Mouse (Mus musculus): Measurements from ENCODE around the gene Adam10. TPM values are rescaled to one million over a fixed set of nuclear protein-coding genes. Genes with fewer than 3 reads are reported as not detected.
A peak's percentile ranks its signal among the peaks of the same experiment; 100 is the strongest.

Gene Adam10
- polyA plus RNA-seq, 1 experiment from 2014 or later: 70.3 TPM

DNA sequence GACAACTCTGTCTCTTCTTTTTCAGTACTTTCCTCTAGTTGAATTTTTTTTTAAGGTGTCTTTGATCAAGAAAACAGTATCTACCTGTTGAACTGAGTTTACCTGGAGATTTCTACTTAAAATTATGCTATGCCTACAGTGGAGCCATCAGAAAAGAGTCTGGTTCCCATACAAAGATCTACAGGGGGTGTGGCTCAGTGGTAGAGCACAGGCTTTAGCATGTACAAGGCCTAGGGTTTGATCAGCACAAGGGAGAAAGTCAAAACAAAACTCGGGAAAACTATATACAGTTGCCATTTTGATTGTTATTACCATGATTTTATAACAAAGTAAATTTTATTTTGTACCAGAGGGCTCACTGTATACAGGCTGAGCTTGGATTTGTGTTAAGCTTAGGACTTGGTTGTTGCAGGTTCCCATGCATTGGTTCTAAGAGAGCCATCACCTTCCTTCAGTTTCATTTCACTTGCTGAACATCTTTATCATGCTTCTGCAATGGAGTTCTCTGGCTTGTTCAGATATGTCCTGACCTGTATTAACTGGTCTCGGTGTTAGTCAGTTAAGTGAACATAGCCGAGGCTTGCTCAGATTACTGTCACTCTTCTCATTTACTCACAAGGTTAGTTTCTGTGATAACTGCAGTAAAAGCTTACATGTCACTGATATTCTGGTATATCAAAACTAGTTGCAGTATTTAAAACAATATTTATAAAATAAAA is 72.9 kb downstream of the Adam10 start:
- no peak for ATAC-seq (replicated peaks; ENCODE audit: insufficient number of reproducible peaks, low FRiP score, low TSS enrichment, low read depth)
- Histone ChIP-seq H3K36me3 (replicated peaks; ENCODE audit: control insufficient read depth, insufficient read depth, low read depth, low read length) (no peaks in the 10 kb centered on the region; the same call in 1 of the 2 replicates), H3K9me3 (replicated peaks; ENCODE audit: control insufficient read depth, low read length) (no peaks in the 10 kb centered on the region), H3K27ac (replicated peaks; ENCODE audit: low read depth, low read length) (no peak overlapping the region), H3K4me3 (ENCODE audit: low read depth, low read length) (no peak overlapping the region), H3K4me2 (ENCODE audit: low read depth, low read length) (no peak overlapping the region), H3K9ac (replicated peaks; ENCODE audit: low read length) (no peak overlapping the region), H3K4me1 (ENCODE audit: control insufficient read depth, insufficient read depth, low read length) (no peaks in the 10 kb centered on the region), H3K27me3 (ENCODE audit: control insufficient read depth, insufficient read depth, low read length) (no peaks in the 10 kb centered on the region)
- 86% methylated on average over 3 of the region's 3 CpGs for WGBS
- DNase-seq (ENCODE audit: low spot score): no peak

DNA sequence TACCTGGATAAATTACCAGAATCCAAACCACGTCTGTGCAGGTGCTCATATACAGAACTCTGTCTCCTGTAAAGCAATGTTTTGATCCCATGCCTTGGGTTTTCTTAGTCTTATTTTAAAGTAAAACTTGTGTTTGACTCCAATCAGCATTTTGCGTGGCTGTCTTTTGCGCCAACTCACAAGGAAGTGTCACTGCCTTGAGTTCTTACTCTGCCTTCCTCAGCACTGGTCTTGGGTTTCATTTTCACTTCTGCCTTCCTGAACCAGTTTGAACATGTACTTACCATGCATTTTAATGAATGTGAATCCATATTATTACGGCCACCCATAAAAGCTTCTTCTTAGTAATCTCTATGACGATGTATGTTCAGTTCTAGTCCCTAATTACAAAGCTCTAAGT is 82.2 kb downstream of the Adam10 start:
- WGBS: 84% methylated on average over 5 of the region's 5 CpGs
- Histone ChIP-seq H3K4me2 (ENCODE audit: low read depth, low read length) (no peak overlapping the region), H3K4me1 (ENCODE audit: control insufficient read depth, insufficient read depth, low read length) (no peaks in the 10 kb centered on the region), H3K9me3 (replicated peaks; ENCODE audit: control insufficient read depth, low read length) (no peaks in the 10 kb centered on the region), H3K27ac (replicated peaks; ENCODE audit: low read depth, low read length) (no peak overlapping the region), H3K9ac (replicated peaks; ENCODE audit: low read length) (no peak overlapping the region), H3K27me3 (ENCODE audit: control insufficient read depth, insufficient read depth, low read length) (no peaks in the 10 kb centered on the region), H3K36me3 (replicated peaks; ENCODE audit: control insufficient read depth, insufficient read depth, low read depth, low read length) (no peaks in the 10 kb centered on the region), H3K4me3 (ENCODE audit: low read depth, low read length) (no peak overlapping the region)
- no peak for ATAC-seq (replicated peaks; ENCODE audit: insufficient number of reproducible peaks, low FRiP score, low TSS enrichment, low read depth)
- no peak for DNase-seq (ENCODE audit: low spot score)

DNA sequence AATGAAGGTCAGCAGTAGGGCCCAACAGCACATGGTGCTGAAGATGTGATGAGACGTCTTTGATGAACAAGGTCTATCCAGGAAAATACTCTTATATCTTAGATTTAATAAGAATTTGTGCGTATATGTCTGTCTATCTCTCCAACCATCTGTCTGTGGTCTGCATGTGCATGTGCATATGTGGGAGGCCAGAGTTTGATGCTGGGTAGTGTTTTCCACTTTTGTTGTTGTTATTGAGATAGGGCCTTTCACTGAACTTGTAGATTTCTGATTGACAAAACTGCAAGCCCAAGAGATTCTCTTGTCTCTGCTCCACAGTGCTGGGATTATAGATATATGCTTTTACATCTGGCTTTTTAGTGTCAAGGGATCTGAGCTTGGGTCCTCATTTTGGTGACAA is 96.7 kb downstream of the Adam10 start:
- Histone ChIP-seq H3K4me3 (ENCODE audit: low read depth, low read length) (no peak overlapping the region), H3K9me3 (replicated peaks; ENCODE audit: control insufficient read depth, low read length) (no peaks in the 10 kb centered on the region), H3K27ac (replicated peaks; ENCODE audit: low read depth, low read length) (no peak overlapping the region), H3K4me2 (ENCODE audit: low read depth, low read length) (no peak overlapping the region), H3K27me3 (ENCODE audit: control insufficient read depth, insufficient read depth, low read length) (no peaks in the 10 kb centered on the region), H3K36me3 (replicated peaks; ENCODE audit: control insufficient read depth, insufficient read depth, low read depth, low read length) (no peaks in the 10 kb centered on the region), H3K9ac (replicated peaks; ENCODE audit: low read length) (no peak overlapping the region), H3K4me1 (ENCODE audit: control insufficient read depth, insufficient read depth, low read length) (no peaks in the 10 kb centered on the region)
- DNase-seq (ENCODE audit: low spot score) (no peak), ATAC-seq (replicated peaks; ENCODE audit: insufficient number of reproducible peaks, low FRiP score, low TSS enrichment, low read depth) (no peak)
- 91% methylated on average over 2 of the region's 2 CpGs for WGBS

DNA sequence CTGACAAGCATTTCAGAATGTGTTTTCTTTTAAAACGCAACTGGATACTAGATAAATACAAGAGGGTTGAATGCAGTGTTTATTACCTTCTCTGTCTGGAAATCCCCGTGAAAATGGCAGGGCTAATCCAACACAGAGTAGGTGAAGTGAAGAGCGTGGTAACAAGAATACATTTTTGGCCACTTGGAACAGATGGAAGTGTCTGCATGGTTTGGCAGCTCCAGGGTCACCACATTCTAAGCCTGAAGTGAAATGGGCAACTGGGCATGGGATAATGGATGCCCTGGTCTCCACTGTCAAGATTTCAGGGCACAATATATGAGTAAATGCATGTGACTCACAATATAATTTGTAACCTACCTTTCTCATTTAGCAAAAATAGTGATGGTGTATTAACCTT is 103.4 kb downstream of the Adam10 start:
- H3K27me3 ChIP-seq (ENCODE audit: control insufficient read depth, insufficient read depth, low read length): no peaks in the 10 kb centered on the region
- no peaks in the 10 kb centered on the region for H3K4me1 ChIP-seq (ENCODE audit: control insufficient read depth, insufficient read depth, low read length)
- H3K4me2 ChIP-seq (ENCODE audit: low read depth, low read length): no peak overlapping the region
- no peak overlapping the region for H3K27ac ChIP-seq (replicated peaks; ENCODE audit: low read depth, low read length)
- peak; percentile 9 for DNase-seq (ENCODE audit: low spot score)
- no peak for ATAC-seq (replicated peaks; ENCODE audit: insufficient number of reproducible peaks, low FRiP score, low TSS enrichment, low read depth)
- no peak overlapping the region for H3K9ac ChIP-seq (replicated peaks; ENCODE audit: low read length)
- H3K9me3 ChIP-seq (replicated peaks; ENCODE audit: control insufficient read depth, low read length): no peaks in the 10 kb centered on the region
- H3K36me3 ChIP-seq (replicated peaks; ENCODE audit: control insufficient read depth, insufficient read depth, low read depth, low read length): no peaks in the 10 kb centered on the region
- 64% methylated on average over 3 of the region's 3 CpGs for WGBS
- H3K4me3 ChIP-seq (ENCODE audit: low read depth, low read length): no peak overlapping the region

DNA sequence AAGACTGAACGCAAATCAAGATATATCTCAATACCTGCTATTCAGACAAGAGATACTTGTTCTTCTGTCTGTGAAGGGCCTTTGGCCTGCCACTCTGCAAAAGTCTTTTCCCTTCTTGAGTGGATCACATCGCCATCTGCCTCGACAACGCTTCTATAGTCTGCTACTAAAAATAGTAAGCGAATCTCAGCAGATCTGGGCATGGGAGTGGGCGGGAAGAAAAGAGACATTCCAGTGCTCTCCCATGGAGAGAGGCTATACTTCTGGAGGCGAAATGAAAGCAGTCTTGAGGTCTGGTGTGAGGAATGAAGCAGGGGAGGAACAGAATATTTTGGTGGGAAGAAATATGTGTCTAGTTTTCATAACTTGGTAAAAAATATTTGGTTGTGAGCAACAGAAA is 109.9 kb downstream of the Adam10 start:
- ATAC-seq (replicated peaks; ENCODE audit: insufficient number of reproducible peaks, low FRiP score, low TSS enrichment, low read depth) (no peak), DNase-seq (ENCODE audit: low spot score) (no peak)
- no peak overlapping the region for H3K27ac ChIP-seq (replicated peaks; ENCODE audit: low read depth, low read length)
- no peak overlapping the region for H3K4me2 ChIP-seq (ENCODE audit: low read depth, low read length)
- WGBS: 84% methylated on average over 7 of the region's 7 CpGs
- H3K9me3 ChIP-seq (replicated peaks; ENCODE audit: control insufficient read depth, low read length): no peaks in the 10 kb centered on the region
- H3K4me1 ChIP-seq (ENCODE audit: control insufficient read depth, insufficient read depth, low read length): no peaks in the 10 kb centered on the region
- no peak overlapping the region for H3K9ac ChIP-seq (replicated peaks; ENCODE audit: low read length)
- no peaks in the 10 kb centered on the region for H3K27me3 ChIP-seq (ENCODE audit: control insufficient read depth, insufficient read depth, low read length)
- H3K4me3 ChIP-seq (ENCODE audit: low read depth, low read length): no peak overlapping the region
- no peaks in the 10 kb centered on the region for H3K36me3 ChIP-seq (replicated peaks; ENCODE audit: control insufficient read depth, insufficient read depth, low read depth, low read length)

DNA sequence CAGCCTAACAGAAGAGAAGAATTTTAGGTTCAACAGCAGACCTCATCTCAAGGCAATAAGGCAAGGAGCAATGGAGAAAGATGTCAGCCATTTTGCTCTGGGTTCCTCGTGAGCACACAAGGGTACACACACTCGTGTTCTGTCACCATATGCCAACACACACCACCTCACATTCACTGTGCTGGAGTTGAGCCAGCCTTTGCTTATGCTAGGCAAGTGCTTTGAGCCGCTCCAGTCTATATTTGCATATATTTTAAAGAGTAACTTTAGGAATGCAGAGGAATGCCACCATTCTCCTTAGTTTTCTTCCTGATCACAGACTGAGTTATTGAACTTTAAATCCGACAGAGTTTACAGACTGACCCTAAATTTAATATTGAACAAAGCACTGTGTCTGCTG is 111.8 kb downstream of the Adam10 start:
- no peak for DNase-seq (ENCODE audit: low spot score)
- H3K4me2 ChIP-seq (ENCODE audit: low read depth, low read length): no peak overlapping the region
- H3K36me3 ChIP-seq (replicated peaks; ENCODE audit: control insufficient read depth, insufficient read depth, low read depth, low read length): no peaks in the 10 kb centered on the region
- ATAC-seq (replicated peaks; ENCODE audit: insufficient number of reproducible peaks, low FRiP score, low TSS enrichment, low read depth): no peak
- H3K27me3 ChIP-seq (ENCODE audit: control insufficient read depth, insufficient read depth, low read length): no peaks in the 10 kb centered on the region
- no peak overlapping the region for H3K4me3 ChIP-seq (ENCODE audit: low read depth, low read length)
- H3K9ac ChIP-seq (replicated peaks; ENCODE audit: low read length): no peak overlapping the region
- 88% methylated on average over 4 of the region's 4 CpGs for WGBS
- no peak overlapping the region for H3K27ac ChIP-seq (replicated peaks; ENCODE audit: low read depth, low read length)
- H3K4me1 ChIP-seq (ENCODE audit: control insufficient read depth, insufficient read depth, low read length): no peaks in the 10 kb centered on the region
- no peaks in the 10 kb centered on the region for H3K9me3 ChIP-seq (replicated peaks; ENCODE audit: control insufficient read depth, low read length)

DNA sequence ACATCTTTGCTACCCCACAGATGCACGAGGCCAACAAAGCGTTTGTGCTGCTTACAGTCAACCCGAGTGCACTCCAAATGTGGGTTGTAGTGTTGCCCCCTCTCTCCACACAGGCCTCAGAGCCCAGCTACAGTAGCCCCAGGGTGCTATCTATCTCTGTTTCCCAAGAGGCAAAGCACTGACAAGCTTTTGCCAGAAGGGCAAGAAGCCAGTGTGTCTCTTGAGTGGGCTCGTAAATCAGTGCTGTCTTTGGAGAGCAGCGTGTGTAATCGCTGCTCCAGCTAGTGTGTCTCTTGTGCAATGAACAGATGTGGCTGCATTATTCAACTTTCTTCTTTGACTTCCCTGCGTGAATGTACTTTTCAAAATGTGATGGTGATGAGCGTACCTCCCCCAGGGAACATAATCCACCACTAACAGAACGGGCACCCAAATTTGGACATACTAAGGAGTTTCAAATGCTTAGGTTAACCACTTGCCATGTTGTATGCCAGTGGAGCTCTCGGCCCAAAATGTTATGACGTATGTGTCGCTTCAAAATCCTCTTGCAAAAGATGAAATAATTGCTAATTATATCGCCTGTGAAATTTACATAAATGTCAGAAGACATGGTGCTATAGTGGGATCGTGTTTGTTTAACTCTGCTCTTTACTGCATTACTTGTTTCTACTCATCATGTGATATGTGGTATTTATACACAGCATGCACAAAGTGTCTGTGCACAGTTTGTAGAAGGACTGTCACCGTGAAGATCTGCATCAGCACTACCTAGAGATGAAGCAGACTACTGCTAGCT is 116.0 kb downstream of the Adam10 start:
- no peaks in the 10 kb centered on the region for H3K4me1 ChIP-seq (ENCODE audit: control insufficient read depth, insufficient read depth, low read length)
- no peaks in the 10 kb centered on the region for H3K27me3 ChIP-seq (ENCODE audit: control insufficient read depth, insufficient read depth, low read length)
- DNase-seq (ENCODE audit: low spot score) (no peak), ATAC-seq (replicated peaks; ENCODE audit: insufficient number of reproducible peaks, low FRiP score, low TSS enrichment, low read depth) (no peak)
- no peak overlapping the region for H3K27ac ChIP-seq (replicated peaks; ENCODE audit: low read depth, low read length)
- no peak overlapping the region for H3K9ac ChIP-seq (replicated peaks; ENCODE audit: low read length)
- no peaks in the 10 kb centered on the region for H3K36me3 ChIP-seq (replicated peaks; ENCODE audit: control insufficient read depth, insufficient read depth, low read depth, low read length)
- H3K4me3 ChIP-seq (ENCODE audit: low read depth, low read length): no peak overlapping the region
- H3K9me3 ChIP-seq (replicated peaks; ENCODE audit: control insufficient read depth, low read length): no peaks in the 10 kb centered on the region
- WGBS: 83% methylated on average over 15 of the region's 15 CpGs
- H3K4me2 ChIP-seq (ENCODE audit: low read depth, low read length): no peak overlapping the region

DNA sequence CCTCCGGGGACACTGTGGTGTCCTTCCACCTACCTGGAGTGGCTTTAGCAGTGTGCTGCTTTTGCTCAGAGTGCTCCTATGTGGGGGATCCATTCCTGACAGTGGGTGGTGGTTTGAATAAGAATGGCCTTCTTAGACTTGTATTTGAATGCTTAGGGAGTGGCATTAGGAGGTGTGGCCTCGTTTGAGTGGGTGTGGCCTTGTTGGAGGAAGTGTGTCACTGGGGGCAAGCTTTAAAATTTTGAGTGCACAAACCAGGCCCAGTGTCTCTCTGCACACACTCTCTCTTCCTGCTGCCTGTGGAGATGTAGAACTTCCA is 116.6 kb downstream of the Adam10 start:
- 68% methylated on average over 2 of the region's 2 CpGs for WGBS
- Histone ChIP-seq H3K4me3 (ENCODE audit: low read depth, low read length) (no peak overlapping the region), H3K36me3 (replicated peaks; ENCODE audit: control insufficient read depth, insufficient read depth, low read depth, low read length) (no peaks in the 10 kb centered on the region), H3K4me2 (ENCODE audit: low read depth, low read length) (no peak overlapping the region), H3K9ac (replicated peaks; ENCODE audit: low read length) (no peak overlapping the region), H3K27me3 (ENCODE audit: control insufficient read depth, insufficient read depth, low read length) (no peaks in the 10 kb centered on the region), H3K27ac (replicated peaks; ENCODE audit: low read depth, low read length) (no peak overlapping the region), H3K4me1 (ENCODE audit: control insufficient read depth, insufficient read depth, low read length) (no peaks in the 10 kb centered on the region), H3K9me3 (replicated peaks; ENCODE audit: control insufficient read depth, low read length) (no peaks in the 10 kb centered on the region)
- ATAC-seq (replicated peaks; ENCODE audit: insufficient number of reproducible peaks, low FRiP score, low TSS enrichment, low read depth): no peak
- no peak for DNase-seq (ENCODE audit: low spot score)

All from embryonic facial prominence, embryonic 11.5 days (tissue).